Mouse (Mus musculus): ENCODE results near the gene B9d2. TPM values are rescaled to one million over a fixed set of nuclear protein-coding genes. Genes with fewer than 3 reads are reported as not detected.
A peak's percentile ranks its signal among the peaks of the same experiment; 100 is the strongest.
"Not testable (repeated sequence)": the region's sequence is repeated elsewhere in the genome, so short reads cannot be mapped to it uniquely, and the experiment has no call there.

B9d2 gene
- total RNA-seq, 2 experiments from 2014 or later, result 12.3 to 14.3 TPM

- DNase-seq, result no peak
- intact Hi-C loops (cut with DNase I), result no loop called here
Measured at GRCm38 (mm10) chr7:25700732-25701131, 20.2 kb downstream of the B9d2 start.

- intact Hi-C loops (cut with DNase I), result no loop called here
- no peak for DNase-seq
Measured at GRCm38 (mm10) chr7:25702350-25702749, 21.8 kb downstream of the B9d2 start.

- peak; percentile 59 to 63 for DNase-seq
- intact Hi-C loops (cut with DNase I), result loop anchor here (1.0 kb wide), 1 partner anchor 15 kb away; no protein-coding TSS in a partner anchor
Measured at GRCm38 (mm10) chr7:25703793-25704494, 23.4 kb downstream of the B9d2 start.

GRCm38 (mm10) chr7:25704716-25705364 is 24.3 kb downstream of the B9d2 start:
- intact Hi-C loops (cut with DNase I), result loop anchor here (1.0 kb wide), 1 partner anchor 16 kb away; no protein-coding TSS in a partner anchor
- DNase-seq, result no peak

GRCm38 (mm10) chr7:25705801-25706251 is 25.2 kb downstream of the B9d2 start:
- intact Hi-C loops (cut with DNase I), result no loop called here
- DNase-seq, result peak; percentile 69 to 76

- peak in 1 of 2 experiments; percentile 37 for DNase-seq
- intact Hi-C loops (cut with DNase I), result no loop called here
Measured at GRCm38 (mm10) chr7:25706578-25707170, 26.1 kb downstream of the B9d2 start.

GRCm38 (mm10) chr7:25707581-25708292 is 27.2 kb downstream of the B9d2 start:
- intact Hi-C loops (cut with DNase I), result no loop called here
- DNase-seq, result peak; percentile 64 to 73

GRCm38 (mm10) chr7:25709961-25710360 is 29.4 kb downstream of the B9d2 start:
- DNase-seq, result peak; percentile 69 to 75
- intact Hi-C loops (cut with DNase I), result no loop called here

- DNase-seq, result peak; percentile 37 to 47
- intact Hi-C loops (cut with DNase I), result no loop called here
Measured at GRCm38 (mm10) chr7:25710519-25711130, 30.0 kb downstream of the B9d2 start.

GRCm38 (mm10) chr7:25711165-25711564 is 30.6 kb downstream of the B9d2 start:
- intact Hi-C loops (cut with DNase I), result no loop called here
- DNase-seq, result peak in 1 of 2 experiments; percentile 32

- DNase-seq, result peak; percentile 72 to 73
- intact Hi-C loops (cut with DNase I), result no loop called here
Measured at GRCm38 (mm10) chr7:25711731-25712197, 31.2 kb downstream of the B9d2 start.

GRCm38 (mm10) chr7:25712801-25713200 is 32.2 kb downstream of the B9d2 start:
- intact Hi-C loops (cut with DNase I), result no loop called here
- no peak for DNase-seq

GRCm38 (mm10) chr7:25714581-25714980 is 34.0 kb downstream of the B9d2 start:
- no peak for DNase-seq
- intact Hi-C loops (cut with DNase I), result no loop called here

GRCm38 (mm10) chr7:25715731-25716271 is 35.2 kb downstream of the B9d2 start:
- DNase-seq, result no peak
- intact Hi-C loops (cut with DNase I), result no loop called here

GRCm38 (mm10) chr7:25717478-25717877 is 36.9 kb downstream of the B9d2 start:
- intact Hi-C loops (cut with DNase I), result no loop called here
- no peak for DNase-seq

GRCm38 (mm10) chr7:25718788-25719417 is 38.3 kb downstream of the B9d2 start, which contains the start of gene Ccdc97:
TSS of gene Ccdc97 (minus strand) at chr7:25719088.
- intact Hi-C loops (cut with DNase I), result no loop called here
- DNase-seq, result peak; percentile 95

- peak; percentile 83 to 91 for DNase-seq
- intact Hi-C loops (cut with DNase I), result no loop called here
Measured at GRCm38 (mm10) chr7:25719761-25720610, 39.4 kb downstream of the B9d2 start.

- intact Hi-C loops (cut with DNase I), result no loop called here
- no peak for DNase-seq
Measured at GRCm38 (mm10) chr7:25720760-25721159, 40.2 kb downstream of the B9d2 start.

- intact Hi-C loops (cut with DNase I); DNase-seq: not testable (repeated sequence)
Measured at GRCm38 (mm10) chr7:25721776-25722175, 41.2 kb downstream of the B9d2 start.
